10 mouse cellular contexts compared by ENCODE assay signal in the genomic region with DNA sequence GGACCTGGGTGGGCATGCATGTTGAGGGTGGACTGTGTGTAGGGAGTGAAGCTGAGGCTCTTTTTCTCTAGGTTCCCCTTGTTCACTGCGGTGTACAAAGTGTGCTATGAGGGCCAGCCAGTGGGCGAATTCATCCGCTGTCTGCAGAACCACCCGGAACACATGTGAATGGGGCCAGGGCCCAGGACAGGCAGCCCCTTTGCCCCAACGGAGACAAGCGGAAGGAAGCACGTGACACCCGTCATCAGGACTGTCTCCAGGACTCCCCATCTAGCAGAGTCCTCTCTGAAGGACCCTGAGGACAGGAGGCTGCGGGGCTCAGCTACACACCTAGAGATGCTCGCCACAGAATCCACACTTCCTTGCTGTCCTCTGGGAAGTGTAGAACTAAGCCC. TPM values are rescaled to one million over a fixed set of nuclear protein-coding genes. Genes with fewer than 3 reads are reported as not detected.
DNase-seq lines count a peak whose midpoint lies in the region; ATAC-seq and TF ChIP-seq lines count a peak whose summit lies in the region.
"Had no signal": no experiment of that assay in that cellular context is flagged by ENCODE, and none has a peak within 500 bp of the region (broad histone marks: within the 10 kb centered on the region; RNA-seq: fewer than 3 reads in every experiment).

No protein-coding gene starts in this region.

- peak overlapping the region; percentile 80 for H3K27ac ChIP-seq in lung, postnatal 0 days (ENCODE audit: low read length)
- peak overlapping the region; percentile 89 for H3K27ac ChIP-seq in intestine, embryonic 16.5 days (ENCODE audit: low read length)
- peak overlapping the region; percentile 95 for H3K27ac ChIP-seq in small intestine, adult 2 months (ENCODE audit: insufficient read depth, low read depth, low read length)

- 0 out of 2 replicates have a peak, but pooled peaks cover 8% of the 10 kb centered on the region for H3K4me1 ChIP-seq in lung, postnatal 0 days (ENCODE audit: insufficient read depth, low read depth, low read length)
- peaks cover 32% of the 10 kb centered on the region for H3K4me1 ChIP-seq in intestine, embryonic 16.5 days (ENCODE audit: control insufficient read depth, insufficient read depth, low read length)
- H3K4me1 ChIP-seq in small intestine, adult 2 months (ENCODE audit: control insufficient read depth, insufficient read depth, insufficient read length, low read length): peaks cover 32% of the 10 kb centered on the region

- no peak overlapping the region for H3K4me2 ChIP-seq in lung, postnatal 0 days (replicated peaks; ENCODE audit: low read depth, low read length)
- H3K4me2 ChIP-seq in intestine, embryonic 16.5 days (ENCODE audit: low read depth, low read length): 0 out of 2 replicates have a peak overlapping the region, but pooled peaks have one; percentile 80

- H3K36me3 ChIP-seq in lung, postnatal 0 days (ENCODE audit: insufficient read depth, low read length): no peaks in the 10 kb centered on the region
- H3K36me3 ChIP-seq in intestine, embryonic 16.5 days (ENCODE audit: control insufficient read depth, insufficient read depth, low read length): peaks cover 4% of the 10 kb centered on the region; the same call in 1 of the 2 replicates
- peaks cover 44% of the 10 kb centered on the region for H3K36me3 ChIP-seq in small intestine, adult 2 months (ENCODE audit: control insufficient read depth, insufficient read depth, low read length)

- peak; percentile 41 to 45 for DNase-seq in cerebellum, postnatal 25 days
- DNase-seq in cerebellum, adult 8-10 months: no peak
- no peak for DNase-seq in lung, postnatal 0 days (ENCODE audit: low spot score)
- DNase-seq in lung, postnatal 10 days: no peak
- no peak for DNase-seq in gastrocnemius, postnatal 25 days
- no peak for DNase-seq in spleen, postnatal 10 days (ENCODE audit: low spot score in 2 of 2)

- 52% methylated on average over 10 of the region's 10 CpGs for WGBS in lung, postnatal 0 days
- WGBS in intestine, embryonic 16.5 days: 71% methylated on average over 10 of the region's 10 CpGs
- WGBS in small intestine, adult 2 months: 74% methylated on average over 10 of the region's 10 CpGs

- no peak overlapping the region for H3K9ac ChIP-seq in lung, postnatal 0 days (replicated peaks; ENCODE audit: low read depth)
- peak overlapping the region; percentile 35 for H3K9ac ChIP-seq in intestine, embryonic 16.5 days (ENCODE audit: low read depth, low read length)

- no peak for TF ChIP-seq EP300 in lung, postnatal 0 days (IDR thresholded peaks at IDR 0.05)

- TF ChIP-seq POLR2A in small intestine, adult 2 months (IDR thresholded peaks at IDR 0.05; ENCODE audit: low read depth, low read length): no peak

- no peak for ATAC-seq in lung, postnatal 0 days
- ATAC-seq in intestine, embryonic 16.5 days: no peak

- H3K27me3 ChIP-seq in lung, postnatal 0 days (replicated peaks; ENCODE audit: insufficient read depth, low read length): no peaks in the 10 kb centered on the region
- H3K27me3 ChIP-seq in intestine, embryonic 16.5 days (replicated peaks; ENCODE audit: control insufficient read depth, insufficient read depth, low read length): no peaks in the 10 kb centered on the region
- H3K27me3 ChIP-seq in small intestine, adult 2 months (ENCODE audit: control insufficient read depth, insufficient read depth, low read length): no peaks in the 10 kb centered on the region

- H3K9me3 ChIP-seq in lung, postnatal 0 days (ENCODE audit: low read length): no peaks in the 10 kb centered on the region
- H3K9me3 ChIP-seq in intestine, embryonic 16.5 days (ENCODE audit: control insufficient read depth, low read length): no peaks in the 10 kb centered on the region

- no peak for TF ChIP-seq CTCF in lung, postnatal 0 days (IDR thresholded peaks at IDR 0.05)
- TF ChIP-seq CTCF in small intestine, adult 2 months (IDR thresholded peaks at IDR 0.05; ENCODE audit: extremely low read depth, insufficient read length, insufficient replicate concordance, low read depth, low read length): no peak

- H3K4me3 ChIP-seq in lung, postnatal 0 days (ENCODE audit: low read depth, low read length): no peak overlapping the region
- H3K4me3 ChIP-seq in intestine, embryonic 16.5 days (ENCODE audit: low read length): no peak overlapping the region
- H3K4me3 ChIP-seq in small intestine, adult 2 months (ENCODE audit: low read depth, low read length): peak overlapping the region; percentile 3; the same call in 1 of the 2 replicates

RNA-seq across cellular contexts. Expression of a gene that starts 2.3 kb away (rescaled TPM):
- 197 and 206 TPM in 2 replicates for polyA plus RNA-seq in lung, postnatal 0 days (2015; fragmentation: Nextera tagmentation; extraction: Ambion mirVana)
- polyA plus RNA-seq in intestine, embryonic 16.5 days (2015; fragmentation: Nextera tagmentation; extraction: Ambion mirVana): 249 and 253 TPM in 2 replicates
- 301 and 397 TPM in 2 replicates for polyA plus RNA-seq in small intestine, adult 2 months (2012; rRNA removed)
- 100 to 1,000 TPM; 171 to 172 TPM for total RNA-seq in gastrocnemius, postnatal 25 days (2021)

RNA-seq across cellular contexts. Expression of a gene that starts 5.8 kb away (rescaled TPM):
- 10.0 and 13.2 TPM in 2 replicates for polyA plus RNA-seq in lung, postnatal 0 days (2015; fragmentation: Nextera tagmentation; extraction: Ambion mirVana)
- 33.0 and 47.4 TPM in 2 replicates for polyA plus RNA-seq in intestine, embryonic 16.5 days (2015; fragmentation: Nextera tagmentation; extraction: Ambion mirVana)
- polyA plus RNA-seq in small intestine, adult 2 months (2012; rRNA removed): 246 and 260 TPM in 2 replicates
- 100 to 1,000 TPM; 415 to 536 TPM for total RNA-seq in gastrocnemius, postnatal 25 days (2021)

RNA-seq across cellular contexts. Expression of a gene that starts 17.8 kb away (rescaled TPM):
- polyA plus RNA-seq in lung, postnatal 0 days (2015; fragmentation: Nextera tagmentation; extraction: Ambion mirVana): 3.2 TPM in 1 of 2 replicates, not detected in the other
- not detected in 2 replicates for polyA plus RNA-seq in intestine, embryonic 16.5 days (2015; fragmentation: Nextera tagmentation; extraction: Ambion mirVana)
- 3.0 TPM in 1 of 2 replicates, not detected in the other for polyA plus RNA-seq in small intestine, adult 2 months (2012; rRNA removed)
- total RNA-seq in gastrocnemius, postnatal 25 days (2021): 1 to 10 TPM in 1 of 2 experiments, not detected in 1; 1.6 TPM
- total RNA-seq: megakaryocyte, adult 5-6 weeks had no signal
- polyA plus RNA-seq: testis, adult 2 months had no signal

RNA-seq across cellular contexts. Expression of a gene that starts 21.2 kb away (rescaled TPM):
- 19.7 and 20.4 TPM in 2 replicates for polyA plus RNA-seq in lung, postnatal 0 days (2015; fragmentation: Nextera tagmentation; extraction: Ambion mirVana)
- polyA plus RNA-seq in intestine, embryonic 16.5 days (2015; fragmentation: Nextera tagmentation; extraction: Ambion mirVana): 19.3 and 20.9 TPM in 2 replicates
- polyA plus RNA-seq in small intestine, adult 2 months (2012; rRNA removed): 9.5 and 23.8 TPM in 2 replicates
- 1 to 10 TPM; 4.6 to 5.9 TPM for total RNA-seq in gastrocnemius, postnatal 25 days (2021)

RNA-seq across cellular contexts. Expression of a gene that starts 49.6 kb away (rescaled TPM):
- polyA plus RNA-seq in lung, postnatal 0 days (2015; fragmentation: Nextera tagmentation; extraction: Ambion mirVana): 67.1 and 71.5 TPM in 2 replicates
- polyA plus RNA-seq in intestine, embryonic 16.5 days (2015; fragmentation: Nextera tagmentation; extraction: Ambion mirVana): 42.1 and 46.8 TPM in 2 replicates
- 6.9 and 8.2 TPM in 2 replicates for polyA plus RNA-seq in small intestine, adult 2 months (2012; rRNA removed)
- 1 to 10 TPM; 4.0 to 6.1 TPM for total RNA-seq in gastrocnemius, postnatal 25 days (2021)

Comparison
In these comparisons a context has a peak if more than half of its experiments do, and no peak if none do; other contexts are left out.
1. DNase-seq: peak in cerebellum, postnatal 25 days (2 of 2); none in cerebellum, adult 8-10 months (single experiment), lung, postnatal 0 days (single experiment), lung, postnatal 10 days (single experiment), gastrocnemius, postnatal 25 days (single experiment) and spleen, postnatal 10 days (0 of 2).
2. Peak in every context shown above with its lines, with median percentiles within 50 percentile points of each other: H3K27ac ChIP-seq.